Mouse (Mus musculus) limb, embryonic 10.5 days (tissue): ENCODE results near the gene Frem1. TPM values are rescaled to one million over a fixed set of nuclear protein-coding genes. Genes with fewer than 3 reads are reported as not detected.
A peak's percentile ranks its signal among the peaks of the same experiment; 100 is the strongest.

Experiments
- DNase-seq: peaks from one replicate; pipeline ENCODE4 v3.0.0-alpha.2; 2017; ENCODE audit warnings: low spot score
- H3K27ac ChIP-seq: fragments of 300-500 bp; sonication (generic); 2 replicates; pipeline ENCODE4 v1.5.1; 2016; ENCODE audit warnings: mild to moderate bottlenecking
- H3K27me3 ChIP-seq: fragments of 300-500 bp; sonication (generic); 2 replicates; pipeline ENCODE4 v1.6.1; 2016; ENCODE audit warnings: low read depth, mild to moderate bottlenecking; ENCODE audit not compliant: poor library complexity, severe bottlenecking
- H3K36me3 ChIP-seq: fragments of 300-500 bp; sonication (generic); 2 replicates; pipeline ENCODE4 v1.6.1; 2016; ENCODE audit warnings: mild to moderate bottlenecking, moderate library complexity
- H3K4me1 ChIP-seq: fragments of 300-500 bp; sonication (generic); 2 replicates; pipeline ENCODE4 v1.6.1; 2016
- H3K4me3 ChIP-seq: fragments of 300-500 bp; sonication (generic); 2 replicates; pipeline ENCODE4 v1.5.1; 2016; ENCODE audit warnings: mild to moderate bottlenecking, moderate library complexity
- H3K9me3 ChIP-seq: fragments of 300-500 bp; sonication (generic); replicated peaks from 2 replicates; pipeline ENCODE4 v1.6.1; 2016; ENCODE audit warnings: mild to moderate bottlenecking
- WGBS: fragments of 180-500 bp; shearing (Covaris S2); methylation state at CpG from one replicate; pipeline ENCODE4 v1.1.7; 2016; 5-methylcytosine and 5-hydroxymethylcytosine counted together
- polyA plus RNA-seq: library from polyadenylated mRNA; unstranded; fragments of >200 nt; fragmentation: Nextera tagmentation; extraction: Ambion mirVana; gene quantifications from 2 replicates; pipeline ENCODE4 v1.2.1, GENCODE M21; 2016

The Frem1 gene
- polyA plus RNA-seq, 1 experiment from 2014 or later: 13.6 TPM

DNA sequence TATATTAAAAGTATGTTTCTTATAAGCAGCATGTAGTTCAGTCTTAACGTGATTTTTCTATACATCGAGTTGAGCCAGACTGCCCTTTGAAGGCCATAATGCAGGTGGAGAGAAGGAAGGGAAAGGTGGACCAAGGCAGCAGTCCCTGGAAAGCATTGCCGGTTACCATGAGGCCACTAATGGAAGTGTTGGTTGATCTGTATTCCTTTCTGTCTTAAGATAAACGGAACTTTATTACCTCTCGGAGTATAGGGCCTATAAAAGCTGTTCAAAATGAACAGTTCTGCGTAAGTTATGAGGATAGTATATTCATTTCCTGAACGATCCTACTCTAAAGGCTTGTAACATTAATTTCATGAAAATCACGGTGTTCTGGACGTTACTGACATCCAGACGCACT lies 156.9 kb downstream of the Frem1 start:
- Histone ChIP-seq H3K9me3 (no peaks in the 10 kb centered on the region), H3K27ac (no peak overlapping the region), H3K27me3 (no peaks in the 10 kb centered on the region), H3K4me3 (no peak overlapping the region), H3K4me1 (peaks cover 20% of the 10 kb centered on the region), H3K36me3 (peaks cover 25% of the 10 kb centered on the region)
- DNase-seq: no peak
- 72% methylated on average over 10 of the region's 10 CpGs for WGBS

DNA sequence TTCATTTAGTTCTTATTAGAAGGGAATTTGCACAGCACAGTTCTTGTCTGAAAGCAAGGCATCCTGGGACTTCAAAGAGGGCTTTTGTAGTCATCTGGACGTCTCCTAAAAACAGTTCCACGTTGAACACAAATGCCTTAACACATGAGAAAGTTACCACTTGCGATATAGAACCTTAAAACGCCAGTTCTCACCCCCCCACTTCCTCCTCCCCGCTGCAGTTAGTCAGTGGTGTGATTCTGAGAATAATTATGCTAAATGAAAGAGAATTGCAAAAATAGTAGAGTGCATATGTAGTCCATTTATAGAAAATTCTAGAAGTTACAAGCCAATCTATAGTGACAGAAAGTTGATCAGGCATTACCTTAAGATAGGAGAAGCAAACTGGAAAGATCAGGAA lies 159.9 kb downstream of the Frem1 start:
- Histone ChIP-seq H3K27me3 (no peaks in the 10 kb centered on the region), H3K4me1 (peaks cover 23% of the 10 kb centered on the region), H3K36me3 (peaks cover 6% of the 10 kb centered on the region), H3K4me3 (no peak overlapping the region), H3K27ac (peak overlapping the region; percentile 78; the same call in 1 of the 2 replicates), H3K9me3 (no peaks in the 10 kb centered on the region)
- no peak for DNase-seq
- WGBS: 83% methylated on average over 5 of the region's 5 CpGs

DNA sequence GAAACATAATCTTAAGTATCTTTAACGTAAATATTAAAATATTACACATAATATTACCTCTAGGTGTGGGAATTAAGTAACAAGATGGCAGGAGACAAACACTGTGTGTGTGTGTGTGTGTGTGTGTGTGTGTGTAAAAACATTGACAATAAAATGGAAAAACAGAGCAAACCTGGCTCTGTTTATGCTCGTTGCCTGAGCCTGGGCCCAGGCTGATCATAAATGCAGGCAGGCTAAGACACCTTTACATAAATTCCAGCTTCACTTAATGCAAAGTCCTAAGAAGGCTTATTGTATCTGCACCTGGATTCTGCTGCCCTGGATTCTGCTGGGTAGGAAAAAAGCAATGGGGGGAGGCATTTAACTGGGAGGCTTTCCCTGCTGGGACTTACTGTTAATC lies 160.6 kb downstream of the Frem1 start:
- H3K27ac ChIP-seq: peak overlapping the region; percentile 78
- H3K4me3 ChIP-seq: no peak overlapping the region
- no peaks in the 10 kb centered on the region for H3K36me3 ChIP-seq
- H3K27me3 ChIP-seq: no peaks in the 10 kb centered on the region
- H3K4me1 ChIP-seq: peaks cover 23% of the 10 kb centered on the region
- H3K9me3 ChIP-seq: no peaks in the 10 kb centered on the region
- 82% methylated on average over 2 of the region's 2 CpGs for WGBS
- no peak for DNase-seq

- H3K36me3 ChIP-seq: no peaks in the 10 kb centered on the region
- H3K27me3 ChIP-seq: no peaks in the 10 kb centered on the region
- peak overlapping the region; percentile 78 for H3K27ac ChIP-seq
- peak; percentile 54 for DNase-seq
- no peaks in the 10 kb centered on the region for H3K9me3 ChIP-seq
- H3K4me1 ChIP-seq: peaks cover 23% of the 10 kb centered on the region
- H3K4me3 ChIP-seq: no peak overlapping the region
- 51% methylated on average over 7 of the region's 7 CpGs for WGBS
Measured at GRCm38 (mm10) chr4:82891049-82891448, 161.1 kb downstream of the Frem1 start.

GRCm38 (mm10) chr4:82890585-82890984 lies 161.6 kb downstream of the Frem1 start:
- Histone ChIP-seq H3K27me3 (no peaks in the 10 kb centered on the region), H3K4me3 (no peak overlapping the region), H3K9me3 (no peaks in the 10 kb centered on the region), H3K27ac (peak overlapping the region; percentile 78), H3K36me3 (no peaks in the 10 kb centered on the region), H3K4me1 (peaks cover 23% of the 10 kb centered on the region)
- 91% methylated on average over 4 of the region's 4 CpGs for WGBS
- DNase-seq: no peak

DNA sequence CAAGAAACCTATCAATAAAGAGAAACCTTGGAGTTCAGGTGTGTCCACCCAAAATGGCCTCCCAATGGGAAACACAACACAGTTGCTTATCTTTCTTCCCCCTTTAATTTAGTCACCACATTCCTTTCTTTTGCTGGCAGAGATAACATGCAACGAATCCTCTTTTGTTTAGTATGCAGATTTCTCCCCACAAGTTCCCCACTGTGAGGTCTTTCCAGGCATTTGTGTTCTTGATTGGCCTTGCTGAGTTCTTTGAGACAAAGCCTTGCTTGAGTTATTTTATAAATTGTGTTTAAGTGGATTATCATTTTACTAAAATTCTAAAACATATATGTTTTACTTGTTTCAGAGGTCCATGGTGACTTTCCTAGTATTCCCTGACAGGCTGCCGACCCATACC lies 166.0 kb downstream of the Frem1 start:
- no peaks in the 10 kb centered on the region for H3K27me3 ChIP-seq
- H3K27ac ChIP-seq: no peak overlapping the region
- H3K4me1 ChIP-seq: peaks cover 20% of the 10 kb centered on the region
- WGBS: 65% methylated on average over 2 of the region's 2 CpGs
- H3K4me3 ChIP-seq: no peak overlapping the region
- H3K9me3 ChIP-seq: no peaks in the 10 kb centered on the region
- H3K36me3 ChIP-seq: no peaks in the 10 kb centered on the region
- DNase-seq: no peak

- no peak for DNase-seq
- no peak overlapping the region for H3K4me3 ChIP-seq
- no peaks in the 10 kb centered on the region for H3K9me3 ChIP-seq
- WGBS: 33% methylated on average over 1 of the region's 1 CpGs
- H3K27me3 ChIP-seq: no peaks in the 10 kb centered on the region
- H3K27ac ChIP-seq: no peak overlapping the region
- peaks cover 14% of the 10 kb centered on the region for H3K4me1 ChIP-seq
- no peaks in the 10 kb centered on the region for H3K36me3 ChIP-seq
Measured at GRCm38 (mm10) chr4:82885535-82885913, 166.6 kb downstream of the Frem1 start.

DNA sequence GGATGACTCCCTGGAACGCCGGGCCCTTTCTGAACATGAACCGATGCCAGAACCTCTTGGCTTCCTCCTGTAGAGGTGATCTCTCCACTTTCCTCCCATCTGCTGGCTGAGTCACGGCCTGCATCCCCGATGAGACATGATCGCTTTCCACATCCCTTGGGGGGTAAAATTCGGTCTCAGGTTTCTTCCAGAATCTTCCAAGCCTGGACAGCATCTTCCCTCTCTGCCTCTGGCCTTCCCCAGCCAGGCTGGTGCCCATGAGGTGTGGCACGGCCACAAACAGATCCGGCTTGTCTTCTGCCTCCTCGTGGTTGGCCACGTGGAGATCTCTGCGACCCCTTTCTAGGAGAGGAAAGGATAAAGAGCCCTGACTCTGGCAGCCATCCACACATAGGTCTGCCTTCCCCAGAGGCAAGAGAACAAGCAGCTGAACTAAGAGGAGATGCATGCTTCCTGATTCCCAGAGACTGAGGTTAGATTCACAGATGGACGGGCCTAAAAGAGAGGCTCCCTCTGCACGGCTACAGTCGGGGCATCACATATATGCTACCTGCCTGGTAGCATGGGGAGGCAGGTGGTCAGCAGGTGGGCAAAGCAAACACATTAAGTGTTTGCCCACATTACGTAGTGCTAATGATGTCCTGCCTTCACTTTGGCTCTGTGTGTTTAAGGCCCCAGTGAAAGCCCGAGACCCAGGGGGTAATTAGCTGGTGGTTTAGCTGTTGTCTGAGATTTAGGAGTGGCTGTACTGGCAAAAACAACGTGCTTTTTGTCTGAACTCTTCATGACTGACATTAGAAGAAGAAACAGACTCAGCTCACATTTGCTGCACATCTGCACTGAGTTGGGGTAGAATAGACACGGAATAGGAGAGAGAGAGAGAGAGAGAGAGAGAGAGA lies 167.3 kb downstream of the Frem1 start, which contains the start of gene Cer1:
Cer1 (minus strand) TSS at position 513 of the 899 bp plus-strand sequence.
- WGBS: 59% methylated on average over 19 of the region's 19 CpGs

GRCm38 (mm10) chr4:82882500-82882899 lies 169.6 kb downstream of the Frem1 start:
- peaks cover 8% of the 10 kb centered on the region; the same call in 1 of the 2 replicates for H3K4me1 ChIP-seq
- H3K36me3 ChIP-seq: no peaks in the 10 kb centered on the region
- no peaks in the 10 kb centered on the region for H3K9me3 ChIP-seq
- 81% methylated on average over 9 of the region's 9 CpGs for WGBS
- no peak overlapping the region for H3K27ac ChIP-seq
- no peaks in the 10 kb centered on the region for H3K27me3 ChIP-seq
- H3K4me3 ChIP-seq: no peak overlapping the region
- no peak for DNase-seq

More for the DNA sequence above, 167.3 kb downstream of the Frem1 start, which contains the start of gene Cer1:
- Histone ChIP-seq H3K4me3 (no peak within 1 kb of the TSS), H3K4me1 (peaks cover 8% of the 10 kb centered on the region; the same call in 1 of the 2 replicates), H3K36me3 (no peaks in the 10 kb centered on the region), H3K9me3 (no peaks in the 10 kb centered on the region), H3K27me3 (no peaks in the 10 kb centered on the region), H3K27ac (peak within 1 kb of the TSS; percentile 37; the same call in 1 of the 2 replicates)
- DNase-seq: no peak

GRCm38 (mm10) chr4:82881366-82881765 lies 170.8 kb downstream of the Frem1 start:
- Histone ChIP-seq H3K36me3 (no peaks in the 10 kb centered on the region), H3K27ac (no peak overlapping the region), H3K4me1 (peaks cover 8% of the 10 kb centered on the region; the same call in 1 of the 2 replicates), H3K27me3 (no peaks in the 10 kb centered on the region), H3K9me3 (no peaks in the 10 kb centered on the region), H3K4me3 (no peak overlapping the region)
- no peak for DNase-seq
- 85% methylated on average over 3 of the region's 3 CpGs for WGBS

DNA sequence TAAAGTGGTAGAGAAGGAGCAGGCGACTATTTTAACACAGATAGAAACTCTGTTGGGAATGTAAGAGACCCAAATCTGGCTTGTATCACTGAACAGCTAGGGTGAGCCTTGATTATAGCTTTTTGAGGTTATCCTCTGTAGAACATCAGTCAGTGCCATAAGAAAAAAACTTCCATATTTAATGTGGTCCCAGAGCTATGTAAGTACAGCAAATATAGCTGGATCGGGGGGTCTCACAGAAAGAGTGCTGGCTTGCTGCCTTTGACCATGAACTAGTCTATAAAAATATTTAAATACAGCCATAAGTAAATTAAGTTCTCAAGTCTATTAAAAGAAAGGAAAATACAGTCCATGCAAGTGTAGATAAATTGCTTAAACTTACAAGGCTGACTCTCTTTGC lies 171.9 kb downstream of the Frem1 start:
- H3K36me3 ChIP-seq: no peaks in the 10 kb centered on the region
- 87% methylated on average over 2 of the region's 2 CpGs for WGBS

GRCm38 (mm10) chr4:82879152-82879551 lies 173.0 kb downstream of the Frem1 start:
- DNase-seq: no peak
- 91% methylated on average over 6 of the region's 6 CpGs for WGBS

More for the DNA sequence above, 171.9 kb downstream of the Frem1 start:
- H3K27ac ChIP-seq: no peak overlapping the region
- H3K9me3 ChIP-seq: no peaks in the 10 kb centered on the region
- no peaks in the 10 kb centered on the region for H3K27me3 ChIP-seq
- peaks cover 8% of the 10 kb centered on the region; the same call in 1 of the 2 replicates for H3K4me1 ChIP-seq
- DNase-seq: no peak
- H3K4me3 ChIP-seq: no peak overlapping the region

DNA sequence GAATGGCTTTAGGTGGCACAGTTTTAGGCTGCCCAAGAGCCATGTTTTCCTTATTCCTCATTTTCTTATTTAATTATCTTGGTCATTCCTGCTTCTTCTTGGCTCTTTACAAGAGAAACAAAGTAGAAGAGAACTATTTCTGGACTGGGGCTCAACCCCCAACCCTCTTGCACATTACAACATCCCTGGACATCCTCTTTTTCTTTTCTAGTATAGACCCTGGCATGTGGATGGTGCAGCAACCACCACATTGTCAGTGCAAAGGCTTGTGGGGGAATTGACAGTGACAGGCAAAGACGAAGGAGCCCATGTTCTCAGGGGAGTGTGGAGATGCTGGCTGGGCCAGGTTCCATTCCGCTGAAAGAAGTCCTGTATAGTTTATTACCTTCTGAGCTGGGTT lies 175.5 kb downstream of the Frem1 start:
- Histone ChIP-seq H3K4me3 (no peak overlapping the region), H3K9me3 (no peaks in the 10 kb centered on the region), H3K4me1 (no peaks in the 10 kb centered on the region; the same call in 1 of the 2 replicates), H3K36me3 (no peaks in the 10 kb centered on the region), H3K27me3 (no peaks in the 10 kb centered on the region), H3K27ac (no peak overlapping the region)
- 88% methylated on average over 2 of the region's 2 CpGs for WGBS
- DNase-seq: no peak

More at GRCm38 (mm10) chr4:82879152-82879551, 173.0 kb downstream of the Frem1 start:
- Histone ChIP-seq H3K4me3 (no peak overlapping the region), H3K36me3 (no peaks in the 10 kb centered on the region), H3K9me3 (no peaks in the 10 kb centered on the region), H3K27me3 (no peaks in the 10 kb centered on the region), H3K27ac (no peak overlapping the region), H3K4me1 (no peaks in the 10 kb centered on the region; the same call in 1 of the 2 replicates)
